Mouse (Mus musculus) liver, embryonic 14.5 days (tissue): Measurements from ENCODE around the gene Abhd4.

Source experiments
- CTCF ChIP-seq: IDR thresholded peaks from 2 replicates; pipeline ENCODE4 v1.5.1; 2016; ENCODE audit warnings: antibody characterized with exemption, low read depth, control low read depth
- EP300 ChIP-seq: IDR thresholded peaks from 2 replicates; pipeline ENCODE4 v1.6.1; 2016; ENCODE audit warnings: antibody characterized with exemption, low read depth

GRCm38 (mm10) chr14:54230638-54231150 lies 23.3 kb upstream of the Abhd4 start:
- TF ChIP-seq CTCF (no peak), EP300 (no peak)
